Mouse (Mus musculus) Muller cell, postnatal 12 days (primary cell): Measurements from ENCODE around the gene Ubap1l.

Experiments
- DNase-seq: peaks from one replicate; pipeline ENCODE4 v3.0.0-alpha.2; 2015; ENCODE audit errors: inconsistent ontology term

Ubap1l gene

DNA sequence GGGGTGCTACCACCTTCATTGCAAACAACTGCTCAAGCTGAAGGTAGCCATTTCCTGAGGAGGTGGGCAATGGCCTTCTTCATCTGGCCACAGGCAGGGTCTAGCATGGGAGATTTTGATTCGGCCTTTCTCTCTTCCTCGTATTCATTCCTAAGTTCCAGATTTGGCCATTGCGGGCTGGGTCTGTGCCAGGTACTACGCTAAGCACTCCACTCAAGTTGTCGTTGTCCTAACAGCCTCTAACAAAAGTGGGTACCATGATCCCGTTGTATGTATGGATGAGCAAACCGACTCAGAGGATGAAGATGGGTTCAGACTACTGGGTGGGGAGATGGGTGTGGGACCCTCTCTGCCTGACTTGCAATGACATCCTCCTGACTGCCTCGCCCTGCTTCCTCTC lies 49.5 kb downstream of the Ubap1l start:
- DNase-seq: no peak

DNA sequence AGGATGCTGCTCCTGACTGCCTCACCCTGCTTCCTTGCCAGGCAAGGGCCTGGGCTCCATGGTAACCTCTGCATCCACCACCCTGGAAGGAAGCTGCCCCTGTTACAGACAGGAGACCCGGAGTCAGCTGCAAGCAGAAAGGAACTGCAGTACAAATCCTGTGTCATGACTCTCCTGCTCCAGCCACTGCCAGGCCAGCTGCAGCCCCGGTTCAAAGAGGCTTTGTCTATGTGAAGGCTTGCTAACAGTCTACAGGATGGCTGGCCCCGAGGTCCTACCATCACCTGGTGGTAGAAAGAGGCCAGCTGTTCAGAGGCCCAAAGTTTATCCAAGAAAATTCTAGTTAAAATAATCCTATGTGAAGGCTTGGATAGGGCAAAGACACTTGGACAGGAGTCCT lies 50.5 kb downstream of the Ubap1l start:
- no peak for DNase-seq

DNA sequence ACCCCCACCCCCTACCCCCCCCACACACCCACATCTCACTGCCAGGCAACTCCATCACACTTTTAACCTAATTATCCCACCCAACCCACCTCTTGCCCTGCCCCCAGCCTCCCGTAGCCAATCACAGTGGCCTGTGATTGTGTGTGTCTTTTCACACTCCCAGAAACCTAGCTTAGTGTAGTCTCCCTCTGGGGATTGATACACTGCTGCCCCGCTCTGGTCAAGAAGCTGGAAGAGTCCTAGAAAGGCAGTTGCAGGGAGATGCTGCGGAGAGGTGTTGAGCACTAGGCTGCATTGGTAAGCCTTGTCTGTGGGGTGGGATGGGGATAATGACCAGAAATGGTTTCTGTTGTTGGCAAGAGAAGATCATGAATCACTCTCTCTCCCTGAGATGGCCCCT lies 56.9 kb downstream of the Ubap1l start:
- no peak for DNase-seq

DNA sequence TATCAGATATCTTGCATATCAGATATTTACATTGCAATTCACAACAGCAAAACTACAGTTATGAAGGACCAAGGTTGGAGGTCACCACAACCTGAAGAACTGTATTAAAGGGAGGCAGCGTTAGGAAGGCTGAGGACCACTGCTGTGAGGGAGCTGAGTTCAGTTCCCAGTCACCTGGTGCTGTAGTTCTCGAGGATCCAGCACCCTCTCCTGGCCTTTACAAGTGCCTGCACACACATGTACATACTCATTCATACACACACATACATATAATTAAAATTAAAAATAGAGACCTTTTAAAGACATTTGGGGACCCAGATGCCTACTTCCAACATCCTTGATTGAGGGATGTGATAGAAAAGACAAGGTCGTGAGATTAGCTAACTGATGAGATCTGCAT lies 58.8 kb downstream of the Ubap1l start:
- DNase-seq: no peak

DNA sequence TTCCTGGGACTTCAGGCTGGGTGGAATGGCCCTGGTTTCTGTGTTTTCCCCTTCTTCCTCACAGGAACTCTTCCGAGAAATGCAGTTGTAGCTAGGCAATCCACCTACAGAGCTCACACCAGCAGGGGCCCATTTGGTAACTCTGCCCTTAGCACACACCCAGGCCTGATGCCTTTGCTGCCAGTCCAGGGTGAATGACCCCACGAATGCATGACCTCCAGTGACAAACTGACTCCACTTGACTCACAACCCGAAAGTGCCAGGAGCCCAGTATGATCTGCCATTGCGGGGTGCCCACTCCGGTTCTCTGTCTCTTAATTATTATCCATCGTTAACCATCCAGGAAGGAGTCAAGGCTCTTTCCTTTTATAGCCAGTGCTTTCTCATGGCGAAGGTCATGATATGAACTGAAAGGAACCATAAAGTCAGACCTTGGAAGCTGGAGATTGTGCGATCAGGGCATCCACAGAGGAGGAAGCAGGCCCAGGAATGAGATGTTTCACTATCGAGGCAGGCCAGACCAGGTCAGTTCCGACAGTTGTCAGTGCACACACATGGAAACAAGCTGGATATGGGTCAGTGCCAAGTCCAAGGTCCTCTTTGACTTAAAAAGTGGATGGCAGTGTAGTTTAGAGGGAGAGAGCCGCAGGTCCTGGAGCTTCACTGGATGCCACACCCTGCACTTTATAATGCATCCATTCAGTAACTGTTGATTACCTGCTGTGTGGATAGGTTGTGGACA lies 62.1 kb downstream of the Ubap1l start, which contains the start of gene Slc51b:
TSS of gene Slc51b (minus strand) at position 196 of the 742 bp plus-strand sequence.
- DNase-seq: no peak

DNA sequence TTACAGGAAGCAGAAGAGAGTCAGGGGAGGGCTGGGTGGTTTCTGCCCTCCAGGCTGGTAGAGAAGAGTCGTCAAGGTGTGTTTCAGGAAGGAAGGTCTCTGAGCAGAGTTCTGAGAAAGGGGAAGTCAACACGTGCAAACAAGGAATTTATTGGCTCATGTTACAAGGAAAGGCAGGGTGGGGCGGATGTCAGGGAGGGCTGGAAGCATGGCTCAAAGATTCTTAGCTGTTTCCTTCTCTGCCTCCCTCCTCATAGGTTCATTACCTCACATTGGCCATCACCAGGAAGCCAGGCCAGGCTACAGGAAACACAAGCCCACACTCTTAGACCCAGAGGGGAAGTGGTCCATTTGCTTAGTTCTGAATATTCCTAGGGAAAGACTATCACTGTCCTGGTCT lies 63.6 kb downstream of the Ubap1l start:
- no peak for DNase-seq

DNA sequence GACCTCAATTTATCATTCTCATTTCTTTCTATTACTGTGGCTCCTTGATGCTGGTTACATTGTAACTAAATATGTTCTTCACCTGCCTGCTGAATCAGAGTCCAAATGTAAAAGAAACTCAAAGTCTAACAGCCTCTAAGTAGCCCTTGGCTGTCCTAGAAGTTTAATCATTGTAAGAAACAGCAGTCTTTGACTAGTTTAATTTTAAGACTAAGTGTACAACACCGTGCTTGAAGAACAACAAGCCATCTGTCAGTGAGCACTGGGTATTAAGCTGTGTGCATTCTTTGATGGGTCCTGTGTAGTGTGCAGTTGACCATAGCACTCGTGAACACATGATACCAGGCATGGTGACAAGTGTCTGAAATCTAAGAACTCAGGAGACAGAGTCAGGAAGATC lies 66.7 kb downstream of the Ubap1l start:
- DNase-seq: no peak

DNA sequence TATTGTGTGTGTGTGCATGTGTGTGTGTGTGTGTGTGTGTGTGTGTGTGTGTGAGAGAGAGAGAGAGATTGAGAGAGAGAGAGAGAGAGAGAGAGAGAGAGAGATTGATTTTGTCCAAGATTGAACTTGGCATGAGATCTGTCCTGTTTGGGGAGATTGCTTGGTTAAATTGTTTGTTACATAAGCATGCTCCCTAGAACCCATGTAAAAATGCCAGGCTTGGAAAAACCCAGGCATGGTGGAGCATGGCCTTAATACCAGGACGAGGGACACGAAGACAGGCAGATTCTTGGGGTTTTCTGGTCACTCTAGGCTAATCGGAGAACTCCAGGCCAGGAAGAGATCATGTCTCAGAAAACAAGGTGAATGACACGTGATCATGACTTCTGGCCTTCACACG lies 67.2 kb downstream of the Ubap1l start:
- no peak for DNase-seq
